Mouse (Mus musculus) natural killer cell, adult 2 months (primary cell): ENCODE results near the gene Gal.
A peak's percentile ranks its signal among the peaks of the same experiment; 100 is the strongest.

Experiments
- DNase-seq, 2 experiments: peaks; one replicate each; pipeline ENCODE4 v3.0.0; 2022; ENCODE audit warnings: low spot score in 2 of 2

Gal gene

DNA sequence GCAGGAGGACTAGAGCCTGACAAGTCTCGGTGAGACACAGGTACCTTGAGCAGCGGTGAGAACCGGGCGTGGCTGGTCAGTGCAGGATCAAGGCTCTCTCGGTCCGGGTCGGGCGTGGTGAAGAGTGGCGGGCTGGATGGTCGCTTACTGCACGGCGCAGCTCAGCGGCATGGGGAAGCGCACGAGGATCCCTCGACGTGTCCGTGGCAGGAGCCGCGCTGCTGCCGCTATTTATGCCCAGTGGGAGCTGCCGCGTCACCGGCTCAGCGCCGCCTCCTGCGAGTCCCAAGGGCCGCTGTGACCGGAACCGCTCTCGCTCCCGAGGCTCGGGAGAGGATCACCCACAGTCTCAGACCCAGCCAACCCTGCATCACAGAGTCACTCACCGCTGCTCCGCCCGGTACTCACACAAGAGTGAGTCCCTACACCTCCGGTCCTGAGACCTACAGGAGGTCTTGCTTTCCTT is at the start of gene Gal:
TSS of gene Gal (minus strand) at position 277 of the 466 bp plus-strand sequence.
- DNase-seq, result no peak

DNA sequence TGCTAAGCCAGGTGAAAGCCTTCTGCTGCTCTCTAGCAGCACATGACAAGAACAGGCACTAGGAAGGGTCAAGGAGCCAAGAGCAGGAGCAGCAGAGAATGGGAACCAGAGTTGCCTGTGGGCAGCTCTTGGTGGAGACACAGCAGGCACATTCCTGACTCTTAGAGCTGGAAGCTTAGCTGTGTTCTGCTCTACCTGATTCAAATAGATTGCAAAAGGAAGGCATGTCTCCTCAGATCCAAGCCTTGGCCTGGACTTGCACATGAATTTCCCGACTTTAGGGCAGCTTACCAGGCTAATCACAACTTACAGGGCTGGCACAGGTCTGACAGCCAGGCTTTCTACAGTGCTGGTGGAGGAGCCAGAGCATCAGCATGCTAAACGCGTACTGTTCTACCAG is 45.6 kb upstream of the Gal start:
- no peak for DNase-seq

DNA sequence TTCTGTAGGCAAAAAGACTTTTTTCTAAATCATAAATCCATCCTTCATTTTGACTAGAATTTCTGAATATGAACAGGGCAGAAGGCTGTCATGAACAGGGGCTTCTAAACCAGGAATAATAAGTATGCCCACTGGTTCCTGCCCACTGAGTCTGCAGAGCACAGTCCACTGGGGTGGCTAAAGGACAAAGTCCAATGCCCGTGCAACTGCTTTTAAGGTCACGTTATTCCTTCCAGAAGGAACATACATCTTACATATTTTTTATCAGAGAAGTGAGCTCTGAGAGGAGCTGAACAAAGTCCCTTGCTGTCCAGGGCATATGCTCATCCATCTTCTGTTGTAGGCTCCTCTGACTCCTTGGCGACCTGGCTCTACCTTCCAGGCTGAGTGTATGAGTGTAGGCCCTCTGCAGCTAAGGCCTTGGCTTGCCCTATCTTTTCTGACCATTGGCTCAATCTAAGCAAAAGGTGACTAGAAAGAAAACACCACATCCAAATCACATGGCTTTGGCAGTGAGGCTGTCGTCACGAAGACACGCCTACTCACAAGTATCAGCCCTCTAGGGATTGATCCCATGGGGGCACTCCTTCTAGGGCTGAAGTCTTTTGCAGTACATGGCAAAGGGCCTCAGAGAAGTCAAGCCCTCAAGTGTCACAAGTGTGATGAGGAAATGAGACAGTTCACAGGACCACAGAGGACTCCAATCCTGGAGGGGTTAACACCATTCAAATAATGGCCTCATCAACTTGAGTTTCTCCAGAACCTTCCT is 44.2 kb upstream of the Gal start:
- no peak for DNase-seq

DNA sequence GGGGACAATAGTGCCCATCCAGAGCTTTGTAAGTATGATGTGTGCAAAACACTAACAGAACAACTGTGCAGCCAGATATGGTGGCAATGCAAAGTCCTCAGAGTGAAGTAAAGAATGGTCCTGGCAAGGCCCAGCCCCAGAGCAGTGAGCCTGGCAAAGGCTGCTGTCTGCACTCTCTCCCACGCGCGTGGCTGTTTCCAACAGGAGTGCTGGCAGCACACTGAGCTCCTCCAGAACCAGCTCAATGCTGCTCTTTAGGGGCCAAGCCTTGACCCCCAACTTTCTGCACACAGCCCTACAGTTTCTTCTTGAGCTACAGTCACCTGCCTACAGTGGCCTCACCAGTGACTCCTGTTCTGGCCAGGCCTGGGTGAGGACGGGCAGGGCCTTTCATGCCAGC is 43.4 kb upstream of the Gal start:
- DNase-seq, result no peak

DNA sequence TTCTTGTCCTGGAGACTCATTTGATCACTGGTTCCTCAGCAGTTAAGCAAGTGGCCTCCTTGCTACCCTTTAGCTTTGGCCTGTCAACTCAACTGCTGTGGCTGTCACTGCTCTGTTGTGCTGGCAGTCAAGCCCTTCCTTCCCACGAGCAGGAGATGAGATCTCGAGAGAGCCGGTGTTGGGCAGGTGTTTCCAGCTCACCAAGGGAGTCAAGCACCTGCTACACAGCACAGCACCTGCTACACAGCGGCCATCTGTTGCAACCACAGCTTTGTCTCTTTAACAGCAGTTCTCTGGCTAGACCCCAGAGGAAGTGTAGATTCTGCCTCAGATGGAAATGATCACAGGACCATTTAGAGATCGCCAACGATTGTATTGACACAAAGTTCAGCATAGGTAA is 37.3 kb upstream of the Gal start:
- DNase-seq, result peak in 1 of 2 experiments; percentile 16

DNA sequence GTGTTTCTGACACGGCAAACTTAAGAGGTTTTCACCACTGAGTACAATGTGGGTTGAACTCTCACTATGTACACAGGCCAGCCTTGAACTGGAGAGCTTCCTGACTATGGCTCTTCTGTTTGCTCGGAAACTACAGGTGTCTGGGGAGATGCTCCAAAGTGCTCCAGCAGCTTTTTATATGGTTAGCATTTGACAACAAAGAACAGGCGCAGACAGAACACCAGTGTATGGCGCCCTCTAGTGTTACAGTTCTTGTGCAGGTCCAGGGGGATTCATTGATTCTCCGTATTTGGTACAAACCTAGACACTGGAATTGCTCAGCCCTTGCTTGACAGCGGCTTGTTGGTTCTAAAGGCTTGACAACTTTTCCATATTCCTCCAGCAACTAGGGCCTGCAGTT is 36.8 kb upstream of the Gal start:
- peak; percentile 51 to 61 for DNase-seq

DNA sequence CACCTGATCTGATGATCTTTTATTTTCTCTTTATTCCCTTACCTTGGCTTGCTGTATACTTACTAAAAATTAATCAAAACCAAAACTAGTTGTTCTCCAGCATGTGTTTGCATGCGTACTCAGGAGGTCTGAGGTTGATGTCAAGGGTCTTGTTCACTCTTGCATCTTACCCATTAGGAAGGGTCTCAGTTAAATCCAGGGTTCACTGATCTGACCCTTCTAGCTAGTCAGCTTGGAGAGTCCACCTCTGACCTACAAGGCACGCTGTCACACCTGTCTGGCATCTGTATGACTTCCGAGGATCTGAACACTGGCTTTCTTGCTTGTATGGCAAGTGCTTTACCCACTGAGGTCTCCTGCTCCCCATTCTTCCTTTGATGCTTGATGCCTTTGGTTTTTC is 36.4 kb upstream of the Gal start:
- DNase-seq, result no peak

DNA sequence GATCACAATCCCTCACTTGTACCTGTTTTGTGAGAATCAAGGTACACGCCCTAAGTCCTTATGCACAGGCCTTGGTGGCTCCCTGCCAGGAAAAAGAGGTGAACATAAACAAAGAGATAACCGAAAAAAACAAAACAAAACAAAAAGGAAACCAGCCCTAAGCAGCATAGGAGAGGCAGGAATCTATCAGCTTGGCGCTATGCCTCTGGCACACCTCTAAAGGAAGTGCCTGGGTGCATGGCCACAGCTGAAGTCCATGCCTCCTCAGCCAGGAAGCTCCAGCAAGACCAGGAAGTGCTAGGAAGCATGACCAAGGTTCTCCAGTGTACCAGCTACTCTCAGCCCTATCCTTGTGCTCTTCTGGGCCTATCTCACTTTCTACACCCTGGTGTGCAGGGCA is 34.9 kb upstream of the Gal start:
- no peak for DNase-seq

DNA sequence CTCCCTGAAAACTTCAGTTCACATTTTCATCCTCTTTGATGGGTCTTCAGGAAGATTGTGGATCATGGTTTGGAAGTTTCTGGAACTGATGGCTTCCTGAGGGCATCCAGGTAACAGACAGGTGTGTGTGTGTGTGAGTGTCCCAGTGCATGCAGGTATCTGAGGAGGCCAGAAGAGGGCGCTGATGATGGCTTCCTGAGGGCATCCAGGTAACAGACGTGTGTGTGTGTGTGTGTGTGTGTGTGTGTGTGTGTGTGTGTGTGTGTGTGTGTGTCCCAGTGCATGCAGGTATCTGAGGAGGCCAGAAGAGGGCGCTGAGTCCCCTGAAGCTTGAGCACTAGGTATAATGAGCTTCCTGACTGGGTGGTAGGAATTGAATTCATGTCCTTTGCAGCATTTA is 33.0 kb upstream of the Gal start:
- DNase-seq, result no peak

DNA sequence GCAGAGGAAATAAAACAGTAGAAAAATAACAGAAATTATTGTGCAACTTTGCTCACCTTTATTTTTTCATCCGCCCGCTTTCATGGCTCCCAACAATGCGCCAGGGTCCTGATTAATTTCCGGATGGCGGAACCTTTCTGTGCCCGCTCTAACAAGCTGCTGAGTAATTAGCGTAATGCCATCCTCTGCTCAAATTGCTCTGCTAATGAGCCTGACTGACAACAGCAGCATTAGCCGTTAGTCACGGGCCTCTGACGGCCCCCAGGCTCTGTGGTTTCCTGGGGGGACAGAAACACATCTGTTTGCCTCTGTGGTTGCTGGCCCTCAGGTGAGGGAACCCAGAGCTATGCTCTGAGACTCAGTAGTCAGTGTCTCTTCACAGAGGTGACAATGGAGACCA is 26.7 kb upstream of the Gal start:
- no peak for DNase-seq

DNA sequence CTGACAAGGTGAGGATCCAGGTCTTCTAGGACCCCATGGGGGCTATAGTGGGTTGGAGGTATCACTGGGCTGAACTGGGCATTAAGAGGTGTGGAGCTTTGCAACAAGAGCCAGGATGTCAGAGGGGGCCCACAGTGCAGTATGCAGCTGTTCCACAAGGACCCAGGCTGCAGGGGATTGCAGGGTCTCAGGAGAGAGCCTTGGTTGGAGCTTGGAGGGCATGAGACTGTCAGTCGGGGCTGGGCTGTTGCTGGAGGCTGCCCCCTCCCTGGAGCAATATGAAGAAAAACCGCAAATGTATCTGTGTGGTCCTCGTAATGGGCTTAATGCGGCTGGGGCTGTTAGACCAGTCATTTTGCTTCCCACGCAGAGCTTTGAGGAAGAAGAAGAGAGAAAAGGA is 26.3 kb upstream of the Gal start:
- DNase-seq, result no peak

DNA sequence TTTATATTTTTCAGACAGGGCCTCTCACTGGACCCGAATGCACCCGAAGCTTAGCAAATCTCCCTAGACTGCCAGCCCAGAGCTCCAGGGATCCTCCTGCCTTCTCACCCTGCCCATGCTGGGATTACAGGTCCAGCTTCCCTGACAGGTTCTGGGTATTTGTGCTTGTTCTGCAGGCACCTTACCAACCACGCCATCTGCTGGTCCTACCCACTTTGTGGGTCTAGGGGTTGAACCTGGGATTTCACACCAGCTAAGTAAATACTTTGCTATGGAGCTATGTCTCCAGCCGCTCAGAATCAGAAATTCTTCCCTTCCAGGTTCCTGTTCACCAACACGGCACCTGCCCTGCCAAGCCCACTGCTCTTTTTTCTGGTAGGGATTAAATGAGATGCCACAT is 23.6 kb upstream of the Gal start:
- DNase-seq, result no peak

DNA sequence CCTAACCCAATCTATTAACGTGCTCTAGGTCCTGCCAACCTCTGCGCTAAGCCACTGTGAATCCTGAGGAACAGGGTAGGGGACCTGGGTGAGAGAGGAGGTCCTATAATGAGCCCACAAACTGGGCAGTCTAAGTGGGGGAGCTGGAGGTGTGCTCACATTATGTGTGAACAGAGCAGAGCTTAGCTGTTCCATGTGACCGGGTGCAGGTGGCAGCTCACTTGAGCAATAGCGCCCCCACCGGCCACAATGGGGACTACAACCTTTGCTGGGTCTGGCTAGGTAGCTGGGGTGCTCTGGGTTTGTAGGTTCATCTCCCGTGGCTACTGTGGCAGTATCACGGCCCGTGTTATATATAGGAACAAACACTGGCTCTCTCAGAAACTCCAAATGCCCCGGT is 22.5 kb upstream of the Gal start:
- peak; percentile 17 to 56 for DNase-seq

DNA sequence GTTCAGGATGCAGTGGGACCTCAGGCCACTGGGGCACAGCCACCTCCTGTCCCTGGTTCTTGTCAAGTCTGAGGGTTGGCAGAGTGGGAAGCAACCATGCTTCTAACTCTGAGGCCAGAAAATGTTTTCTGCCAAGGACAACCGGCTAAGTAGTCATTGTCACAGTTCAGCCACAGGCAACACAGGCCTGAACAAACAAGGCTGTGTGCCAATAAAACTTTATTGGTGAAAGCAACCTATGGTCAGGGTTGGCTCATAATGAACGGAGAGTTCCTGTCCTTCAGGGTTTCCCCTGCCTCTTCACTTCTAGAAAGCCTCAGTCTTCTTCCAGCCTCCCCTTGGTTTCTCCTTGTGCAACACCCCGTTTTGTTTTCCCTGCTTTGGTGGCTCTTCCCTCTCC is 21.5 kb upstream of the Gal start:
- no peak for DNase-seq

DNA sequence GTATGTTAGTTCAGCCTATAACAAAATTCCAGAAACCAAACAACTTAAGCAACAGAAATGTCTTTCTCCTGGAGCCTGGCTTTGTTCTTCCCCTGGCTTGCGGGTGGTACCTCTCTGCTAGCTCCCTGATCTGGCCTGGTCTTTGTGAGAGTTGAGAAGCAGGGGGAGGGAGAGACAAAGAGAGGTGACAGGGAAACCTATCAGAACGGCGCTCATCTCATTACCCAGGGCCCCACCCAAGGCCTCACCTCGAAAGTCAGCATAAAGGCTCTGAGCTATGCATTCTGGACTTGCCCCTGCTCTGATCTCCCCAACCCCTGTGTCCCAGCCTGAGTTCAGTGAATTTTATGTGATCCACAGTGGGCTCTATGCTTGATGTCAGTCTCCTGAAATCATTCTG is 20.3 kb upstream of the Gal start:
- DNase-seq, result no peak

DNA sequence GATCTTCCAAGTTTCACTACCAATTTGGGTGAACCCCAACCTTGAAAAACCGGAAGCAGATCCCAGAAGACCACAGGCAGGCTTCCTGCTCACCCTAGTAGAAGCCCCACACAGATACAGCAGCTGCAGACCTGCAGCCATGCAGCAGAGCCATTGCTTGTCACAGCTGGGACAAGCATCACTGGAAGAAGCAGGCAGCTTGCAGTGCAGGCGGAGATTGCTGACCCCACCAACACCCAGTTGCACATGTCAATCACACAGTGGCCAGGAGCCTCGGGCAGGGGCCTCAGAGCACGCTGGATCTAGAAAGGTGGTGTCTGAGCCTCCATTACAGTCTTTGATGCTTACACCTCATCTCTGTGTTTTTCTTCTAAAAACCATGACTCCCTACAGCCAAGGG is 19.8 kb upstream of the Gal start:
- DNase-seq, result no peak

DNA sequence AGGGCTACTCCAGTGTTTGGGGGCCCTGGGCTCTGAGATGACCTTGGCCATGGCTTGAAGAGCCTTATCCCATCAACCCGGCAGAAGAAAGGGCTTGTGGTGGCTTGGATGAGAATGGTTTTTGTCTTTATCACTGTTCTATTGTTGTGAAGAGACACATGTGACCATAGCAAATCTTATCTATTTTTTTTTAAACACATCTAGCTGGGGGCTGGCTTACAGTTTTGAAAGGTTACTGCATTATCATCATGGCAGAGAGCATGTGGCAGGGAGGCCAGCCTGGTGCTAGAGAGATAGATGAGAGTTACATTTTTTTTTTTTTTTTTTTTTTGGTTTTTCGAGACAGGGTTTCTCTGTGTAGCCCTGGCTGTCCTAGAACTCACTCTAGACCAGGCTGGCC is 17.6 kb upstream of the Gal start:
- no peak for DNase-seq

DNA sequence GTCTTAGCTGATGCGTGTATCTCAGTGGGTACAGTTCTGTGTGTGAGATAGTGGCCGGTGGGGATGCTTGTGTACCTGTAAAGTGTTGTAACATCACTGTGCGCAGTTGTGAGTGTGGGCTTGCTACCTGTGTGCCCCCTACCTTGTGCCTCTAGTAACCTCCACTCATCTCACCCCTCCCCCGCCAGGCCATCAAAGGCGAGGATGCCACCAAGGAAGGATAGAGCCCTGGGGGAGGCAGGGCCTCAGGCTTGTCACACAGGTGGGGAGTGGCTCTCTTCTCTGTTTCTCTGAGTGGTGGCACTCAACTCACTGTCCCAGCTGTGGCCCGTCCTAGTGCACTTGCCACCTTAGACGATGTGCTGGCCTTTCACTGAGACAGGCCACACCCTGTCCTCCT is 16.7 kb upstream of the Gal start:
- no peak for DNase-seq

DNA sequence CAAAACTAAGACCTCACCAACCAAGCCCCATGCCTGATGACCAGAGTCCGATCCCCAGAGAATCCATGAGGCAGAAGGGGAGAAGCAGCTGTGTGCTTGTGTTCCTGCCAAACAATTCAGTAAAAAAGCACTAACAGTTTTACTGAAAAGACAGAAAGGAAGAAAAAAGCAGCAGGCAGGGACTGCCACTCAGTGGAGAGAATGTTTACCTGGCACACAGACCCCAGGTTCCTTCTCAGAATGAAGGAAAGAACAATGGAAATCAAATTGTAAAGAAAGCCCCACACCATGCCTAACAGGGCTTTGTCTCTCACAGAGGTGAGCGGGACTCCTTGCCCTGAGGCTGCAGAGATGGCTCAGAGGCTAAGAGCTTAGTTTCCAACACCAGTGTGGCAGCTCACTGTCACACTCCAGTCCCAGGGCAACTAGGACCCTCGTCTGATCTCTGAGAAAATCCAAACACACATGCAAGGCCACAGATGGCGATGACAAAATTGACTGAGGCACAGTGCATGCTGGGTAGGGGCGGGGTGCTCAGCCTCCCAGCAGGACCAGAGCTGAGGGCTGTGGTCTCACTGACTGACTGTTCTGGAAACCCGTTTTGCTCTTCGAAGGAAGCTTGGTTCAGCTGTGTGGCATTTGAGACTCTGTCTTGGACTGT is 14.9 kb upstream of the Gal start:
- no peak for DNase-seq

DNA sequence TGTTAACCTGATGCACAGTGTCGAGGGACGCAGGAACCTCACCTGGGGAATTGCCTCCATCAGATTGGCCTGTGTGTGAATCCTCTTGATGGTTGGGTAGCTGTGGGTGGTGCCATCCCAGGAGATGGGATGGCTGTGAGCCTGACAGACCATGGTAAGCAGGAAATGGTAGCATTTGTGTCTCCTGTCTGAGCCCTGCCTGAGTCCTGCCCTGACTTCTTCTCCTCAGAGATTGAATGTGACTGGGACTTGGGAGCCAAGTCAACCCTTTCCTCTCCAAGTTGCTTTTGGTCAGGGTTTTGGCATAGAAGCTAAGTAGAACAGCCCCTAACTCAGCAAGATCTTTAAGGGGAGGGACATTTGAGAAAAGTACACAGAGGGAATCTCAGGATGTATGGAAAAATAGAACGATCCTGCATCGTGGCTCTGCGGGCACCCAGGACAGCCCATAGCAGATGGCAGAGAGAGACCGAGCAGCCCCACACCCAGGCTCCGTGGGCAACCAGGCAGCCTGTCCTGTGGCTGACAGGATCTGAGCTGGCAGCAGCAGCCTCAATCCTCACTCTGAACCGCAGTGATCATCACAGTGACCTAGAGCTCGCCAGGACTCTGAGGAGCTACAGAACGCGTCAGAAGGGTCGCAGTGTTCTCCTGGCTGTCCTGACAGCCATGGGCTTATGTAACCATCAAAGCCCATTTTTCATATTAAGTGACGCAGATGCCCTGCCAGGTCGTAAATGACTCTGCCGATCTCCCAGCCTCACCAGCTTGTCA is 13.9 kb upstream of the Gal start:
- no peak for DNase-seq

DNA sequence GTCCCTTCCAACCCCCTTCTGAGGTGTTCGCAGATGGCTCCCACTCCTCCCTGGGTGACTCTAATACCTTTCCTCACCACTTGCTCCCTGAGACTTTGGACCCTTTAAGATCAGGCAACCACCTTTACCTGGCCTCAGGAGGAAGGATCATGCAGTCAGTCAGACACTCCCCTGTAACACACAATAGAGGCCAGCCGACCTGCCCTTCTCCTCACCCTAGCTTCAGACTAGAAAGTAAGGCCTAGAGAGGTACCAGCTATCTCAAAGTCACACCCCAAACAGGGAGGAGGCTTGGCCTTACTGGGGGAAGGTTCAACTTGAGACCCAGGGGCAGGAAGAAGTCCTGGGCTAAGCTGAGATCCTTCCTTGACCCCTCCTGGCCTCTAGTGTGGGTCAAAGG is 9.9 kb upstream of the Gal start:
- DNase-seq, result no peak

DNA sequence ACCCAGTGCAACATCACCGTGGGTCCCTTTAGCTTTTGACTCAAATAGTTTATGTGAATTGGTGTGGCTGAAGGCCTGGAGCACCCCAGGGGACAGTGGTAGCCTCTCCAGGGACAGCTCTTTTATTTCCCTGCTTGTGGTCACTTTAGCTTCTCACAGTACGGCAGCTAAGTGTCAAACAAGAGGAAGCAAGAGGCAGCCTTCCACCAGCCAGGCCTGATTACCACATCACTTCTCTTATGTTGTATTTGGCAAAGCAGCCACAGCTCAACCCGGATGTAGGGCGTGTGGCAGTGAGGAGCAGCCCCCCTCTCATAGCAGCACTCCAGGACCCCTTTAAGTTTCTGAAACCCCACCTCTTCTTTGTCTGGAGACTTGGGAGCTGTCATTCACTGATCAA is 8.6 kb upstream of the Gal start:
- DNase-seq, result no peak

DNA sequence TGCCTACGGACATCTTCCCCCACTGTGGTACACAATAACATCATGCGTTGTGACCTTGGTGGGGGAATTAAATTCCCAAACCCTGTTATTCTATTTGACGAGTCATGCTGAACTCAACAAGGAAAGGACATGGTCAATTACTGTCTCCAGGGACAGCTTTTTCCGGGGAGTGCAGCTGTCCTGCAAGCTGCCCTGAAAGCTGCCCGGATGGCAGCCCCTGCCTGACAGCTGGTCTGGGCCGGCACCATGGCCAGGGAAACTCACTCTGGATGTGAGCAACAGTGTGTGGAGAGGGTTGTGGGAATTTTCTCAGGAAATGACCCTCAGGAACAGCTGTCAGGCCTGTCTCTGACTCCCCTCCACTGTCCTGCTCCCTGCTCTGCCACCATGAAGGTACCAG is 8.1 kb upstream of the Gal start:
- no peak for DNase-seq
